Mouse (Mus musculus) forebrain, embryonic 14.5 days (tissue): ENCODE measurements around the gene Iqcj. TPM values are rescaled to one million over a fixed set of nuclear protein-coding genes. Genes with fewer than 3 reads are reported as not detected.

Source experiments
- ATAC-seq: fragments of 200-750 bp; cut with Nextera tagmentation; 2 replicates; pipeline ENCODE4 v1.8.0; 2017; ENCODE audit warnings: mild to moderate bottlenecking, moderate library complexity
- DNase-seq: peaks from one replicate; pipeline ENCODE4 v3.0.0-alpha.2; 2015; ENCODE audit warnings: low spot score
- H3K27ac ChIP-seq: fragments of 300-500 bp; sonication (generic); 2 replicates; pipeline ENCODE4 v1.5.1; 2014; ENCODE audit warnings: low read depth, mild to moderate bottlenecking, control low read depth, low read length, moderate library complexity
- H3K27me3 ChIP-seq: fragments of 300-500 bp; sonication (generic); replicated peaks from 2 replicates; pipeline ENCODE4 v1.6.1; 2014; ENCODE audit warnings: low read length, control low read depth, mixed read lengths; ENCODE audit not compliant: control insufficient read depth, insufficient read depth
- H3K36me3 ChIP-seq: fragments of 300-500 bp; sonication (generic); 2 replicates; pipeline ENCODE4 v1.6.1; 2014; ENCODE audit warnings: low read length, control low read depth; ENCODE audit not compliant: control insufficient read depth, insufficient read depth
- H3K4me1 ChIP-seq: fragments of 300-500 bp; sonication (generic); 2 replicates; pipeline ENCODE4 v1.6.1; 2014; ENCODE audit warnings: antibody characterized with exemption, low read length, control low read depth; ENCODE audit not compliant: control insufficient read depth, insufficient read depth
- H3K4me2 ChIP-seq: fragments of 300-500 bp; sonication (generic); 2 replicates; pipeline ENCODE4 v1.6.1; 2014; ENCODE audit warnings: mild to moderate bottlenecking, control low read depth, low read length
- H3K4me3 ChIP-seq: fragments of 300-500 bp; sonication (generic); 2 replicates; pipeline ENCODE4 v1.5.1; 2014; ENCODE audit warnings: low read depth, low read length, control low read depth
- H3K9ac ChIP-seq: fragments of 300-500 bp; sonication (generic); 2 replicates; pipeline ENCODE4 v1.6.1; 2014; ENCODE audit warnings: mild to moderate bottlenecking, low read length, control low read depth, moderate library complexity
- H3K9me3 ChIP-seq: fragments of 300-500 bp; sonication (generic); replicated peaks from 2 replicates; pipeline ENCODE4 v1.6.1; 2016; ENCODE audit warnings: low read length, control low read depth, mixed read lengths; ENCODE audit not compliant: control insufficient read depth
- WGBS: fragments of 180-500 bp; shearing (Covaris S2); extraction: QIAGEN DNeasy Blood & Tissue Kit; methylation state at CpG from one replicate; pipeline ENCODE4 v1.1.7; 2014; 5-methylcytosine and 5-hydroxymethylcytosine counted together
- polyA plus RNA-seq: library from polyadenylated mRNA; unstranded; fragments of >200 nt; fragmentation: Nextera tagmentation; extraction: Ambion mirVana; gene quantifications from 2 replicates; pipeline ENCODE4 v1.2.1, GENCODE M21; 2014

The Iqcj gene
- 0.18 and 0.52 TPM in 2 replicates for polyA plus RNA-seq

- Histone ChIP-seq H3K4me3 (peak within 1 kb of the TSS; percentile 26), H3K4me2 (peak within 1 kb of the TSS; percentile 57), H3K9ac (peak within 1 kb of the TSS; percentile 59), H3K27me3 (no peaks in the 10 kb centered on the region), H3K36me3 (no peaks in the 10 kb centered on the region), H3K27ac (peak within 1 kb of the TSS; percentile 58), H3K9me3 (no peaks in the 10 kb centered on the region), H3K4me1 (no peaks in the 10 kb centered on the region; the same call in 1 of the 2 replicates)
- peak; percentile 75 for ATAC-seq
- WGBS = 5% methylated on average over 15 of the region's 15 CpGs
- peak; percentile 69 for DNase-seq
Observed at GRCm38 (mm10) chr3:67892026-67892705, at the start of gene Iqcj, which contains the start of gene Iqschfp. Iqcj (plus strand) TSS chr3:67892220. Iqschfp (plus strand) TSS chr3:67892232.

DNA sequence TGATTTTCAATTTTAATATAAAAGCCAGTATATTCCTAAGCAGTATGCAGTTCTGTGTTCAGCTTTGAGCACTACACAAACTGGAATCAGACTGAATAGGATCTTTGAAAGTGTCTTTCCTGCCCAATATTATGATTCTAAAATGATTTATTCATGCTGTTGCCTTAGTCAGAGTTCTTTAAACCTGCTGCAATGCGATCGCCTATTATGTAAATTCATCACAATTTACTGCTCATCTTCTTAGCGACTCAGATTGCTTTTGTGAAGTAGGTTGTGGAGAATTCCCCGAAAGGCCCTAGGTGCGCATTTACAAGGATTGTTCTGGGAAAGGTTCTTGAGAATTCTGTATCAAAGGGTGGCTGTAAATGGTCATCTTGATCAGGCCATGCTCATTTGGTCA is 39.6 kb upstream of the Iqcj start:
- WGBS = 79% methylated on average over 5 of the region's 5 CpGs
- Histone ChIP-seq H3K27ac (no peak overlapping the region), H3K9me3 (no peaks in the 10 kb centered on the region), H3K4me2 (no peak overlapping the region), H3K9ac (no peak overlapping the region), H3K27me3 (no peaks in the 10 kb centered on the region), H3K4me3 (no peak overlapping the region), H3K36me3 (no peaks in the 10 kb centered on the region), H3K4me1 (no peaks in the 10 kb centered on the region)
- ATAC-seq (no peak), DNase-seq (no peak)

GRCm38 (mm10) chr3:67861524-67861923 is 30.5 kb upstream of the Iqcj start:
- H3K9ac ChIP-seq = no peak overlapping the region
- no peak overlapping the region for H3K27ac ChIP-seq
- no peaks in the 10 kb centered on the region for H3K36me3 ChIP-seq
- no peak for ATAC-seq
- no peak overlapping the region for H3K4me3 ChIP-seq
- no peak for DNase-seq
- H3K9me3 ChIP-seq = no peaks in the 10 kb centered on the region
- no peaks in the 10 kb centered on the region for H3K27me3 ChIP-seq
- WGBS = 92% methylated on average over 3 of the region's 3 CpGs
- no peaks in the 10 kb centered on the region for H3K4me1 ChIP-seq
- H3K4me2 ChIP-seq = no peak overlapping the region

DNA sequence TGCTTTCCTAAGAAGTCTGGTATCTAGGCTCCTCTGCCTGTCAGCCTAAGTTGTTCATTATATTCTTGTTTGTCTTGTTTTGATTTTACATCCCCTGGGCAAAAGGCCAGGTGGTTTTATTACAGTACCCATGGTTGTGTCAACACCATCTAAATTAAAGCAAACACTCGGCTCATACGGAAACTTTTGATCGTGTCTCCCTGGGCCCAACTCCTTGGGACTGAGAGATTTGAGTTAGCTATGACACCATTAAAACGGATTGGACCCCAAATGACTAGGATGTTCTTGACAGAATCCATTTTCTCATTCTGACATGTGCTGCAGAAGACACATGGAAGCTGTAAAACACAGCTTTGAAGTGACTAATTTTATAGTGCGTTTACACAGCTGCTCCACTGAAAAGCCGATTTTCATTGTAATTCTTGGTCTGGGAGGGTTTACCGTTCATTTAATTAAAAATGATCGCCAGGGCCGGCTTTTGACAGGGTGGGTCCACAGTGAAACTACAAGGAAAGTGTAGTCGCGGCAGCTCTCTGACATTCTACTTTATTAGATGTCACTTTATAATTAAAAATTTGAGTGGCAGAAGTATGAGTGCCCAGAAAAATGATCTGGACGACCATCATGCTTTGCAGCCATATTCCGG is 24.5 kb upstream of the Iqcj start:
- DNase-seq = no peak

DNA sequence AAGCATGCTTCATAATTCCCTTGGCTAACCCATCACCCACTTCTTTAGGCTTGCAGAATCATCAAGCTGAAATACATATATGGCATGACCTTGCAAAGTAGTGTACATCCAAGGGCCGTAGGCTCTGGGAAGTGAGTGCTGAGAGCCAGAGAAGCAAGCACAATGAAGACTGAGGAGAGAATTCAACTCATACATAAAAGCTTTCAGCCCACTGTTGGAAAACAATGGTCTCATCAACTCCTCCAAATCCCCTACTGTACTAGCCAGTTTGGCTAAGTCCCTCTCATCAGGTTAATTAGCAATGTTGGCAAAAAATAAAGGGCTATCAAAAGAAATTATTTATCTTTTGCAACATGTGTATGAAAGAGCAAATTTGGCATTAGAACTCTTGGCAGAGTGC is 22.6 kb upstream of the Iqcj start:
- whole genome bisulfite sequencing = 33% methylated on average over 1 of the region's 1 CpGs
- H3K27ac ChIP-seq = no peak overlapping the region
- H3K27me3 ChIP-seq = no peaks in the 10 kb centered on the region
- no peak overlapping the region for H3K4me2 ChIP-seq
- no peaks in the 10 kb centered on the region for H3K9me3 ChIP-seq
- peak; percentile 26 for DNase-seq
- no peak for ATAC-seq
- H3K4me3 ChIP-seq = no peak overlapping the region
- no peak overlapping the region for H3K9ac ChIP-seq
- no peaks in the 10 kb centered on the region for H3K36me3 ChIP-seq
- no peaks in the 10 kb centered on the region for H3K4me1 ChIP-seq

More for the DNA sequence above, 24.5 kb upstream of the Iqcj start:
- Histone ChIP-seq H3K36me3 (no peaks in the 10 kb centered on the region), H3K9ac (no peak overlapping the region), H3K9me3 (no peaks in the 10 kb centered on the region), H3K27me3 (no peaks in the 10 kb centered on the region), H3K4me2 (no peak overlapping the region), H3K4me1 (no peaks in the 10 kb centered on the region), H3K4me3 (no peak overlapping the region), H3K27ac (no peak overlapping the region)
- no peak for ATAC-seq
- 80% methylated on average over 13 of the region's 13 CpGs for WGBS

- Histone ChIP-seq H3K9ac (no peak overlapping the region), H3K27ac (no peak overlapping the region), H3K4me2 (no peak overlapping the region), H3K27me3 (no peaks in the 10 kb centered on the region), H3K36me3 (no peaks in the 10 kb centered on the region), H3K9me3 (no peaks in the 10 kb centered on the region), H3K4me1 (no peaks in the 10 kb centered on the region), H3K4me3 (no peak overlapping the region)
- WGBS = 86% methylated on average over 4 of the region's 4 CpGs
- DNase-seq (no peak), ATAC-seq (no peak)
Observed at GRCm38 (mm10) chr3:67877253-67877652, 14.8 kb upstream of the Iqcj start.

DNA sequence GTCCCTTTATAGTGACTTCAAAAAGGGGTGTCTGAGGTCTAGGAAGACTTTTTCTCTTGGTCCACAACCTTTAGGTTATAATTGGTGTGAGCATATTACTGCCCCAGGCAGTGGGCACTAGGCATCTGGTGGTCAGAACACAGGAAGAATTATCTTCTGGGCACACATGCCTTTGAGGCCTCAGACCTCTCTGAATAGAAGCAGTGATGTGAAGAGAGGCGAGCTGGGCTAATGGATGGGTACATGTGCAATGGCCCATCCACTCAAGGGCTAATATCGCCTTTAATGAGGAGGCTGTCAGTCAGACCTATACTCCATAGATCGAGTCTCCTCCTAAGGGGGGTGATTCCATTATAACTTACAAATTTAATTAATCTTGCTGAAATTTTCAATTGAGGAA is 7.7 kb upstream of the Iqcj start:
- 34% methylated on average over 3 of the region's 3 CpGs for WGBS
- DNase-seq (no peak), ATAC-seq (no peak)

DNA sequence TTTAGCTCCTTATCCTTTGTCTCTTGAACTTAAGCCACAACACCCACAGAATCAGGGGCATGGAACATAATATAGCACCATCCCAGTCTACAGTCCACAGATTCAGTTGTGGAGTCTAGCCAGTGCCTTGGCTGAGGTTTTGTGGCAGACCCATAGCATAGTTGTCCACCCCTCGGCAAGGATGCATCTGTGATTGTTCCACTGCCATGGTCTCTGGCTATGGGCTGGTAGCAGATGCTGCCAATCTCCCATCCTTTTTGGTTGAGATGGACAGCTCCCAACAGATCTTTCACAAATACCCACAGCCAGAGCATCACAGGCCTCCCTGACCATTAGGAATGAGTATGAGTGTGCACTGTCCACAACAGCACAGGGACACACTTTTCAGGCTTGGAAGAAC is 5.8 kb upstream of the Iqcj start:
- H3K4me1 ChIP-seq = no peaks in the 10 kb centered on the region
- WGBS = 68% methylated on average over 1 of the region's 1 CpGs
- H3K36me3 ChIP-seq = no peaks in the 10 kb centered on the region
- H3K9ac ChIP-seq = no peak overlapping the region
- no peak for ATAC-seq
- H3K27ac ChIP-seq = no peak overlapping the region
- H3K4me3 ChIP-seq = no peak overlapping the region
- DNase-seq = no peak
- no peaks in the 10 kb centered on the region for H3K9me3 ChIP-seq
- no peak overlapping the region for H3K4me2 ChIP-seq
- H3K27me3 ChIP-seq = no peaks in the 10 kb centered on the region

More for the DNA sequence above, 7.7 kb upstream of the Iqcj start:
- Histone ChIP-seq H3K36me3 (no peaks in the 10 kb centered on the region), H3K9ac (no peak overlapping the region), H3K4me2 (no peak overlapping the region), H3K27ac (no peak overlapping the region), H3K9me3 (no peaks in the 10 kb centered on the region), H3K27me3 (no peaks in the 10 kb centered on the region), H3K4me1 (no peaks in the 10 kb centered on the region), H3K4me3 (no peak overlapping the region)

DNA sequence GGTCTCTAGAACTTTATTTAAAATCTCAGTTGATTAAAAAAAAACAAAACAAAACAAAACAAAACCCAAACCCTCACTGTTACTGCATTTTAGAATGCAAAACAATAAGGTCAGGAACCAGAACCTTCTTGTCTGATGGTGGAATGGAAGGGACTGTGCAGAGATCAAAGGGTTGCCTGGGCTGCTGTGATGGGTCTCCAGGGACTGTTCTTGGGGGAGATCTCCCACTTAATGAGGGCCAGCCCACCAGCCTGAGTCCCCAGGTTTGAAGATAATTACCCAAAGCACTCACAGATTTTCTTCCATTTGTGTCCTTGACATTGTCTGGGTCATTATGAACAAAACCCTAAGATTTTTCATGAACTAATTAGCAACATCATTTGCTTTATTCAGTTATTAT is 4.8 kb upstream of the Iqcj start:
- no peaks in the 10 kb centered on the region for H3K9me3 ChIP-seq
- ATAC-seq (no peak), DNase-seq (no peak)
- no peaks in the 10 kb centered on the region; the same call in 1 of the 2 replicates for H3K4me1 ChIP-seq
- no peak overlapping the region for H3K4me2 ChIP-seq
- no peak overlapping the region for H3K27ac ChIP-seq
- no peak overlapping the region for H3K4me3 ChIP-seq
- H3K9ac ChIP-seq = no peak overlapping the region
- H3K36me3 ChIP-seq = no peaks in the 10 kb centered on the region
- H3K27me3 ChIP-seq = no peaks in the 10 kb centered on the region
